Mouse (Mus musculus) small intestine, adult 2 months (tissue): ENCODE data around the gene Tmod2.

ENCODE experiments used
- CTCF ChIP-seq: fragments of 200-500 bp; IDR thresholded peaks from 2 replicates; pipeline ENCODE4 v1.5.1; 2012; ENCODE audit warnings: low read depth, mild to moderate bottlenecking, control low read depth, inconsistent platforms, low read length, moderate library complexity, mixed read lengths; ENCODE audit not compliant: insufficient replicate concordance, insufficient read length; ENCODE audit errors: extremely low read depth
- POLR2A ChIP-seq: fragments of 200-500 bp; IDR thresholded peaks from 2 replicates; pipeline ENCODE4 v1.6.1; 2012; ENCODE audit warnings: low read depth, mild to moderate bottlenecking, control low read depth, inconsistent platforms, low read length, moderate library complexity

GRCm38 (mm10) chr9:75630823-75631454 lies 19.8 kb upstream of the Tmod2 start:
- TF ChIP-seq CTCF (no peak), POLR2A (no peak)
